Mouse (Mus musculus) cerebellum, adult 2 months (tissue): Measurements from ENCODE around the gene Hey2. TPM values are rescaled to one million over a fixed set of nuclear protein-coding genes. Genes with fewer than 3 reads are reported as not detected.

Experiments
- DNase-seq, 2 experiments: peaks; one replicate each; pipeline ENCODE4 v3.0.0; 2021
- H3K27ac ChIP-seq: fragments of 200-500 bp; 2 replicates; pipeline ENCODE4 v1.5.1; 2012; ENCODE audit warnings: low read length, control low read depth, inconsistent platforms; ENCODE audit not compliant: insufficient read depth
- H3K27me3 ChIP-seq: fragments of 200-500 bp; 2 replicates; pipeline ENCODE4 v1.6.1; 2012; ENCODE audit warnings: inconsistent platforms, mild to moderate bottlenecking, low read length, moderate library complexity; ENCODE audit not compliant: control insufficient read depth, insufficient read depth
- H3K4me1 ChIP-seq: fragments of 200-500 bp; 2 replicates; pipeline ENCODE4 v1.6.1; 2011; ENCODE audit warnings: low read length; ENCODE audit not compliant: control insufficient read depth, insufficient read depth
- H3K4me3 ChIP-seq: fragments of 200-500 bp; replicated peaks from 2 replicates; pipeline ENCODE3; 2011; ENCODE audit warnings: mild to moderate bottlenecking, low read depth, low read length, control low read depth; ENCODE audit not compliant: insufficient read depth
- CTCF ChIP-seq: fragments of 200-500 bp; IDR thresholded peaks from 2 replicates; pipeline ENCODE4 v1.5.1; 2011; ENCODE audit warnings: low read depth, mild to moderate bottlenecking, control low read depth, low read length, moderate library complexity, borderline replicate concordance; ENCODE audit not compliant: insufficient read depth
- POLR2A ChIP-seq: fragments of 200-500 bp; IDR thresholded peaks from 2 replicates; pipeline ENCODE4 v1.6.1; 2011; ENCODE audit warnings: low read length, control low read depth, borderline replicate concordance; ENCODE audit not compliant: insufficient read depth
- WGBS: fragments of 180-500 bp; shearing (Covaris S2); methylation state at CpG from one replicate; pipeline ENCODE4 v1.1.7; 2018; 5-methylcytosine and 5-hydroxymethylcytosine counted together
- polyA plus RNA-seq: library from polyadenylated mRNA; depleted of rRNA; stranded (reverse); fragments of >200 nt; gene quantifications from 2 replicates; pipeline ENCODE4 v1.2.3, GENCODE M21; 2012

Hey2 gene
- polyA plus RNA-seq, 1 experiment = 5.9 TPM

- WGBS = under 1% methylated on average over 89 of the region's 89 CpGs
- DNase-seq = peak; percentile 92
Measured at GRCm38 (mm10) chr10:30802681-30803586, 39.7 kb downstream of the Hey2 start, which contains the start of gene Ncoa7. TSS of gene Ncoa7 (minus strand) at chr10:30803326.

GRCm38 (mm10) chr10:30802033-30802432 is 40.6 kb downstream of the Hey2 start:
- WGBS = 4% methylated on average over 8 of the region's 8 CpGs
- Histone ChIP-seq H3K4me3 (peak overlapping the region; percentile 98), H3K27me3 (no peaks in the 10 kb centered on the region), H3K27ac (peak overlapping the region; percentile 100), H3K4me1 (peaks cover 4% of the 10 kb centered on the region)
- peak; percentile 55 to 73 for DNase-seq
- TF ChIP-seq POLR2A (no peak), CTCF (peak; percentile 32; the same call in 1 of the 2 replicates)

More at GRCm38 (mm10) chr10:30802681-30803586, 39.7 kb downstream of the Hey2 start, which contains the start of gene Ncoa7:
- peak within 1 kb of the TSS; percentile 100 for H3K27ac ChIP-seq
- TF ChIP-seq CTCF = no peak
- peak; percentile 79 for TF ChIP-seq POLR2A
- H3K4me3 ChIP-seq = peak within 1 kb of the TSS; percentile 98
- H3K4me1 ChIP-seq = peaks cover 4% of the 10 kb centered on the region
- H3K27me3 ChIP-seq = no peaks in the 10 kb centered on the region

GRCm38 (mm10) chr10:30799713-30800450 is 42.7 kb downstream of the Hey2 start:
- WGBS = 93% methylated on average over 2 of the region's 2 CpGs
- Histone ChIP-seq H3K27me3 (no peaks in the 10 kb centered on the region), H3K27ac (no peak overlapping the region), H3K4me1 (peaks cover 4% of the 10 kb centered on the region), H3K4me3 (no peak overlapping the region)
- TF ChIP-seq POLR2A (no peak), CTCF (no peak)
- no peak for DNase-seq

- no peak for DNase-seq
- H3K27ac ChIP-seq = no peak overlapping the region
- 93% methylated on average over 5 of the region's 5 CpGs for WGBS
- H3K4me3 ChIP-seq = no peak overlapping the region
- no peaks in the 10 kb centered on the region for H3K27me3 ChIP-seq
- H3K4me1 ChIP-seq = peaks cover 2% of the 10 kb centered on the region; the same call in 1 of the 2 replicates
- TF ChIP-seq CTCF = no peak
- TF ChIP-seq POLR2A = no peak
Measured at GRCm38 (mm10) chr10:30796469-30797261, 45.9 kb downstream of the Hey2 start.

GRCm38 (mm10) chr10:30791016-30791415 is 51.6 kb downstream of the Hey2 start:
- H3K4me3 ChIP-seq = no peak overlapping the region
- TF ChIP-seq POLR2A (no peak), CTCF (no peak)
- 95% methylated on average over 3 of the region's 3 CpGs for WGBS
- peaks cover 7% of the 10 kb centered on the region for H3K4me1 ChIP-seq
- no peak overlapping the region for H3K27ac ChIP-seq
- DNase-seq = no peak
- no peaks in the 10 kb centered on the region for H3K27me3 ChIP-seq

GRCm38 (mm10) chr10:30789521-30789920 is 53.1 kb downstream of the Hey2 start:
- WGBS = 92% methylated on average over 5 of the region's 5 CpGs
- no peak overlapping the region for H3K4me3 ChIP-seq
- no peaks in the 10 kb centered on the region for H3K27me3 ChIP-seq
- DNase-seq = no peak
- H3K4me1 ChIP-seq = peaks cover 11% of the 10 kb centered on the region
- no peak for TF ChIP-seq POLR2A
- TF ChIP-seq CTCF = no peak
- no peak overlapping the region for H3K27ac ChIP-seq

GRCm38 (mm10) chr10:30788340-30788721 is 54.3 kb downstream of the Hey2 start:
- Histone ChIP-seq H3K4me1 (peaks cover 11% of the 10 kb centered on the region), H3K27ac (no peak overlapping the region), H3K4me3 (no peak overlapping the region), H3K27me3 (no peaks in the 10 kb centered on the region)
- TF ChIP-seq POLR2A = no peak
- no peak for TF ChIP-seq CTCF
- no peak for DNase-seq
- 100% methylated on average over 1 of the region's 1 CpGs for WGBS
